Mouse (Mus musculus) thymus, postnatal 0 days (tissue): ENCODE measurements around the gene Neurog1. TPM values are rescaled to one million over a fixed set of nuclear protein-coding genes. Genes with fewer than 3 reads are reported as not detected.
A peak's percentile ranks its signal among the peaks of the same experiment; 100 is the strongest.

Experiments used
- DNase-seq: peaks from one replicate; pipeline ENCODE4 v3.0.0-alpha.2; 2015; ENCODE audit warnings: low spot score
- polyA plus RNA-seq: library from polyadenylated mRNA; unstranded; fragments of >200 nt; fragmentation: Nextera tagmentation; extraction: Ambion mirVana; gene quantifications from 2 replicates; pipeline ENCODE4 v1.2.1, GENCODE M21; 2015

The Neurog1 gene
- polyA plus RNA-seq = 0.12 TPM in 1 of 2 replicates, not detected in the other

DNA sequence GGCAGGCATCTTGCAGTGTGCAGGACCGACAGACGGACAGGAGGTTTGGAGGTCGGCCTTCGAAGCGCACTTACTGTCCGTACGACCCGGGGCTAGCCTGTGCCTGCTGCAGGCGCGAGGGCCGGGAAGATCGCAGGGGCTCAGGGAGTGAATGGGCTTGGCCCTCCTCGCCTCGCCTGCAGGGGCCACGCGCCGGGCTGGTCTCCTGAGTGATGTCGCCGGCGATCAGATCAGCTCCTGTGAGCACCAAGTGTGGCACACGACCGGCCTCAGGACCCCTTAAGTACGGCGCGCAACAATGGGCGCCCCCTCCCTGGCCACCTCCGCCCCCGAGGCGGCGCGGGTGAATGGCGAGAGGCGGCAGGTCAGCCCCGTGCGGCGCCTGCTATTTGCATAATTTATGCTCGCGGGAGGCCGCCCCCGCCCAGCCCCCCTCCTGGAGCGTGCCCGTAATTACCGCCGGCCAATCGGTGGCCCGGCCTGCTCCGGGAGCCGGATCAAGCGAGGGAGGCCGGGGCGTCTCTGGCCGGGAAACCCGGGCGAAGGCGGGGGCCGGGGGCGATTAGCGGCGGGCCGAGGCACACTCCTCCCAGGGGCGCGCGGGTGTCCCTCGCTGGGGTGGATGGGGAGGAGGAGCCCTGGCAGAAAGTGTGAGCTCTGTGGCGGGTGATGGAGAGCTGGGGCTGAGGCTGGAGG lies at the start of gene Neurog1:
TSS of gene Neurog1 (minus strand) at position 240 of the 696 bp plus-strand sequence.
- DNase-seq = no peak

DNA sequence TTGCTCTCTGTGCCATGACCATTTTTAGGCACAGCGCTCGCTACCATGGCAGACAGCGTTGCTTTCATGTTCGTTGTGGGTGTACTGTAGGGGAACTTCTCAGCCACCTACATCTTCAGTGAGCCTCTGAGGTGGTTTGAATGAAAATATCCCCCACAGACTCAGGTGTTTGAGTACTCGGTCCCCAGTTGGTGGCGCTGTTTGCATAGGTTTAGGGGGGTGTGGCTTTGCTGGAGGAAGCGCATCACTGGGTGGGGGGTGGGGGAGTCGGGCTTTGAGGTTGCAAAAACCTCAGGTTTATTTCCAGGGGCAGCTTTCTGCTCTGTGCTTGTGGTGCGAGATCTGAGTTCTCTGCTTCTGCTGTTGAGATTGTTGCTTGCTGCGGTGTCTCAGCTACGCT lies 47.4 kb upstream of the Neurog1 start:
- DNase-seq = no peak

DNA sequence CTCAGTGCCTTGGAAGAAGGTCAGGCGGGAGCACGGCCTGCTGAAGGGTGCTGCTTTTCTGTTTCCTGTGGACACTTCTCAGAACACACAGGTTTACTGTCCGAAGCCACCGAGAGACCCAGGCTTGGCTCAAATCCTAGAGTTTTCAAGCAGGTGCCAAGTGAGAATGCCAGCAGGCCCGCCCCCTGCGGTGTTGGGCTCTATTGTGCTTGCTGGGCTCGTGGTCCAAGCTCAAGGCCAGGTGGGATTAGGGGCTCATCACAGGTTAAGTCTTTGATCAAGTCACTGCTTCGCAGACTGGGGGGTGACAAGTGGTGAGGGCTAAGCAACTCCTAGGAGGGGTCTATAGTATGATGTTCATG lies 44.7 kb upstream of the Neurog1 start:
- no peak for DNase-seq

DNA sequence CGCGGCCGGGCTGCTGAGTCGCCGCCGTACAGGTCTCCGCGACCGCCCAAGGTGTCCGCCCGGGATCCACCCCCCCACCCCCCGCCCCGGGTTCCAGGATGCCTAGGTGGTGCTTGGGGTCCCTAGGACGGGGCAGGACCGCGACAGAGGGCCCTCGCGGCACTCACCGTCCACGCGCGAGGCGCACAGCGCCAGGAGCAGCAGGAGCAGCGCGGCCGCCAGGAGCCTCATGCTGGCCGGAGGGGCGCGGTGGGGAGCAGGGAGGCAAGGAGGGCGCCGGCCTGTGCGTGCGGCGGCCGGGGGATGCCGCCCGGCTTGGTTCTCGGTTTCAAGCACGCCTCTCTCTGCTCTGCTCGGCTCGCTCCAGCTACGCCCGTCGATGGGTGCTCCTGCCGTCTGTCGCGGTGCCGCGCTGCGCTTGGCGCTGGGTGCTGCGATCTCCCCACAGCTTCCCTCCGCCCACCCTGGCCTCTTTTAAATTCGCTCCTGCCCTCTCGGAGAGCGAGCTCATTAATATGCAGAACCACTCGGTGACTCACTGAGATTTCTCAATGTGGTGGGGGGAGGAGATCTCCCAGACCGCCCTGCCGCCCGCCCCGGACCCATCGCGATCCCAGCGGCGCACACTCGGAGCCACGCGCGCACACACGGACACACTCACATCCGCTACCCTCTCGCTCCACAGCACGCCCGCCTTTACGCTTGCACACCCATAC lies 44.1 kb upstream of the Neurog1 start, which contains the start of gene Cxcl14:
TSS of gene Cxcl14 (minus strand) at position 609 of the 716 bp plus-strand sequence.
- no peak for DNase-seq

DNA sequence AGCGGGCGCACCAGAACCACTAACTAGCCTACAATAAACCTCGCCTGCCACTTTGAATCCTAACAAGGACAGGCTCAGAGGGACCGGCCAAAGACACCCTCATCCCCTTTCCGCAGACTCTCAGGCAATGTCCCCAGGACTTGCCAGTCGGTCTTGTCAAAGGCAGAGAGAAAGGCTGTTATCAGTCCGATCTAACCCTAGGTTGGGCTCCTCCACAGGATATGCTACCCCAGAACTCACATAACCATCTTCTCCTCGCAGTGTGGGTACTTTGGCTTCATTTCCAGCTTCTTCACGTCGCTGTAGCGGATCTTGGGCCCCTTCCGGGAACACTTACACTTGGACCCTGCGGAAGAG lies 43.6 kb upstream of the Neurog1 start:
- no peak for DNase-seq

DNA sequence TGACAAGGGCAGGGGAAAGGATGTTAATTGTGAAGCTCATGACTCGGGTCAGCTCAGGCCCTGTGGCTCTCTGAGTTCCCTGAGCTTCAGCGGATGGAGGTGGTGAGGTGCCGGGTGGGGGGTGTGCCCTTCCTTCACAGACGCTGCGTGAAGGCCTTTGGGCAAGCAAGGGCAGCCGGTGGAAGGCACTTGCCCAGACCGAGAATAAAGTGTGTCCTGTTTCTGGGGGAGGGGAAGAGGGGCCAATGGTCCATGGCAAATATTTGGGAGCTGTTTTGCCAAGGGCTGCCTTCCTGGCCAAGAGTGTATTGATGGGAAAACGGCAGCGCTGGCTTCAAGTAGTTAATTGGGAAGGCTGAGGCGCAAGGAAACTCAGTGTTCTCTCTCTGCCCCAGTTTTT lies 42.9 kb upstream of the Neurog1 start:
- no peak for DNase-seq

DNA sequence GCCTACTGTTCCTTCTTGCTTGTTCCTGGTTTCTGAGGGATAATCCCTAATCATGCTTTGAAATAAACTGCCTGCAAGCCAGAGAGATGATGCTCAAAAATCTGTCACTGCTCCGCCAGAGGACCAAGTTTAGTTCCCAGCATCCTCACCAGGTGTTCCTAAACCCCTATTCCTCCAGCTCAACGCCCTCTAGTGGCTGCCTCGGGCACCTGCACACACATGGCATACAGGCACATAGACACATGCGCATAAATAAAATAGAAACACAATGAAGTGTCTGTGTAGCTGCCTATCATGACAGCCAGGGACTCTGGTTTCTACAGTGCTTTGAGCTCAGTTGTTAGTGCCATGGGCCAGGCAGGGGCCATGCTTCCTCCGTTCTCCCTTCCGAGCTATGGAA lies 38.0 kb upstream of the Neurog1 start:
- DNase-seq = no peak

DNA sequence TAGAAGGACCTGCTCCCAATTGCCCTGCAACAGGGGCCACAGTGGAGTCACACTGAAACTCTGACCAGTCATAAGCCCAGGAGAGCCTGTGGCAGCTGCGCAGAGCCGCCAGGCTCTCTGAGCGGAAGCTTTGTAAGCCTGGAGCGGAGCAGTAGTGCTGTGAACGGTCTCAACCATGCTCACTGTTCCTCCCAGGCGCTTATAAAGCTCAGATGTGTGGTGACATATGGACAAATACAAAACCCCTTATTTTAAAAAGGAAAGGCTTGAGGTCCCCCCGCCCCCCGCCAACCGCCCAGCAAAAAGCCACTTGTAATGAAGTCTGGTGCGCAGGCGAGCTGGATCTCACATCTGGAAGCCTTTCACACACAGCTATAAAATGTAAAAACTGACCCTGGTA lies 37.3 kb upstream of the Neurog1 start:
- DNase-seq = no peak

DNA sequence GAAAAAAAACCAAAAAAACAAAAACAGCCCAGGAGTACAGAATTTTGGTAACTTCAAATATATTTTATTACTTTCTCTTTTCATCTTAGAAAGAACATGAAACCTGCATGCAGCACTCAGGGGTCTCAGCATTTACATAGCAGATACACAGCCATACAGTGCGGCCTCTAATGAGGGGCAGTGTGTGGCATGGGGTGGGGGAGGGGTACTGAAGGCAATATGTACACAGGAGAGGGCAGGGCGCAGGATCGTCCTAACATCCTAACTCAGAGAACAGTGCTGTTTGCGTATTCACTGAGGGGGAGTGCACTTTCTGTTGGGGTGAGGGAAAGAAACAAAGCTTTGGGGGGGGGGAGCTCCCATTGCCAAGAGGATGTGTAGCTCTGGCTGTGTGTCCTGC lies 36.6 kb upstream of the Neurog1 start:
- DNase-seq = no peak

DNA sequence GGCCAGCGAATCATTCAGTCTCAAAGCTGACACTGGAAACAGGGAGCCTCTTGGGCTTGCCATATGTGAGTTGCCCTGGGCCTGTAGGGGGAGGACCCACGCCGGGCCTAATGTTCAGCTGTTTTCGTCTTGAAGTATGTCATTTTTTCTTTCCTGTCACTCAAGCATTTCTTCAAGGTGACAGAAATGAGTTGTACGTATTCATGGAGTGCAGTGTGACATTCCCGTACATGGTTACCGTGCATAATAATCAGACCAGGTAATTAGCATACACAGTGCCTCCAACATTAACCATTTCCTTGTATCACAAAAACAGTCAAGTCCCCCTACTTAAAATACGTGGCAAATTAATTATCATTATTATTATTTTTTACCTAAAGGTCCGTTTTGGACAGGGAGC lies 35.1 kb upstream of the Neurog1 start:
- DNase-seq = no peak

DNA sequence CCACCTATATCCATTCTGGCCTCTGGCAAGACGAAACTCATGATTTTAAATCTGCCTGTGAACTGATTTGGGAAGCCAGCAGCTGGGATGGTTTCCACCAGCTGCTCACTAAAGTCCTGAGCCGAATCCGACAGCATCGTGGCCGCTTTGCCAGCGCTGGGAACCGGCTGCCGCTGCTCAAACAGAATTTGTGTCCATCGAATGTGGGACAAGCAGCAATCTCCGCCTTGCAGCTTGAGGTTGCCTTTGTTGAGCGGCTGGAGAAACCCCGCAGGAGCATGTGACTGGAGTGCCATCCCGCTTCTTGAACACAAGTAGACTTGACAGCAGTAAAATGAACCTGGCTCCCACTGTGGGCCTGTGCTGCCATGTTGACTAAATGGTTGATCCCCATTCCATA lies 31.4 kb upstream of the Neurog1 start:
- no peak for DNase-seq

DNA sequence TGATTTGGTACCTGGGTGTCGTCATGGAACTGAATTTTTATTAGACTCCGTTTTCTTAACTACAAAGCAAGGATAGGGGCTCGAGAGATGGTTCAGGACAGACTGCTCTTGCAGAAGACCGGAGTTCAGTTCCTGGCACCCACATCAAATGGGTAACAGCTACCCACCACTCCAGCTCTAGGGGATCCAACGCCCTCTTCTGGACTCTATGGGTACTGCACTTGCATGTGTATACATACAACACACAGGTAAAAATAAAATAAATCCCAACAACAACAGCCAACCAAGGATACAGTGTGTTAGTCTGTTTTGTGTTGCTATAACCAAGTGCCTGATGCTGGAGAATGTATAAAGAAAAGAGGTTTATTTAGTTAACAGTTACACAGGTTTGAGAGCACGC lies 28.4 kb upstream of the Neurog1 start:
- no peak for DNase-seq

DNA sequence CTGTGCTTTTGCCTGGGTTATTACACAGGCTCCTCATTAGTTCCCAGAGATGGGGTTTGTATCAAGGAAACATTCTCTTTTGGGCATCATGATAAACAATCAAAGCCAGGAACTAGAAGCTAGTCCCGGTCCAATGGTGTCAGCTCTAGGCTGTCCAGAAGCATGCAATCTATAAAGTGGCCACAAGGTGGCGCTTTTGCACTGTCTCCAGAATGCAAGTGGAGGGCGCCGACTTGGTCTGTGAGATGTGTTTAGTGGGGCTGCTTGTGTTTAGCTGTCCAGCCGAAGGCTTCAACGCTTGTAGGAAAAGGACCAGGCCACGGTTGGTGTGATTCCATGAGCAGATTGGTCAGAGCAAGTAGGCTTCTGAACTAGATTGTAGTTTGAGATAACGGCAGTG lies 27.5 kb upstream of the Neurog1 start:
- DNase-seq = peak; percentile 75

DNA sequence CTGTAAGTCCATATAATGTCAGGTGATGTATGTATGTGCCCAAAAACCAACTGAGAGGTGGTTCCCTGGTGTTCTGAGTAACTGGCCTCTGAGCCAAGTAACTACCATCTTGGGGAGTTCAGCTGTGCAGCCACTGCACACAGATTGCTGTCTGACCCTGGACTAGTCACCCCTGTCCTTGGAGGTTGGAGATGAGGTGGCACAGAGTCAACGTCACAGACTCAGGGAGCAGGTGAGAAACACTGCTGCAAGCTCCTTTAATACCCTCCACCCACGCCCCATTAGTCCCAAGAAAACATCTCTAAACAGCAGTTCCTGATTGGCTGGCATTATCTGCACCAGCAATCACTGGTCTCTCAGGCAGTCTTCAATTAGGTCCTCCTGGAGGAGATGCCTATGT lies 23.2 kb upstream of the Neurog1 start:
- no peak for DNase-seq

DNA sequence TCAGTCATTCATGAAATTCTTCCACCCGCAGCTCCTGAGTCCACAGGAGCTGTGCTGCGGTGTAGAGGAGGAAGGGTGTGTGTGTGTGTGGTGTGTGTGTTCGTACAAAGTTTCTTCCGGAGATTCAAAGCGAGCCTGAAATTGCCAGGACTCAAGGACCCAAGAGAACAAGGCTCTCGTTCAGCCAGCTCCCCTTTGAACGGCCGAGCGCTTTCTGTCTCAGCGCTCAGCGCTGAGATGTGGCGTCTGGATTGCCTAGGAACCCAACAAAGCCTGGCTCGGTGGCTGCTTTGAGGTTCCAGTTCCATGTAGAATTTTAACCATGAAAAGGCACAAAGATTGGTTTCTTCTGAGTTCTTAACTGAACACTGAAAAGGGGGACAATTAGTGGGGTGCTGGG lies 18.2 kb upstream of the Neurog1 start:
- DNase-seq = no peak

DNA sequence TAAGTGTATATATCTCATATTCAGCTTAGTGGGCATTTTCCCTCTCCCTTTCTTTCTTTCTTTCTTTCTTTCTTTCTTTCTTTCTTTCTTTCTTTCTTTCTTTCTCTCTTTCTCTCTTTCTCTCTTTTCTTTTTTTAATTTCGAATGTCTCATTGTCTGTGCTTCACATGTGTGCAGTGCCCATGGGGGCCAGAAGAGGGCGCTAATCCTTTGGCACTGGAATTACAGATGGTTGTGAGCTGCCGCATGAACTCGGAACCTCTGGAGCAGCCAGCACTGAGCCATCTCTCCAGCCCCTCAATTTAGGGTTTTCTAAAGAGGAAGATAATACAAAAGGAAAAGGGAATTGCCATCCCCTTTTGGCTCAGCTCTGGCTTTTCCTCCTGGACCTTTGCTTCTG lies 15.4 kb upstream of the Neurog1 start:
- DNase-seq = no peak

DNA sequence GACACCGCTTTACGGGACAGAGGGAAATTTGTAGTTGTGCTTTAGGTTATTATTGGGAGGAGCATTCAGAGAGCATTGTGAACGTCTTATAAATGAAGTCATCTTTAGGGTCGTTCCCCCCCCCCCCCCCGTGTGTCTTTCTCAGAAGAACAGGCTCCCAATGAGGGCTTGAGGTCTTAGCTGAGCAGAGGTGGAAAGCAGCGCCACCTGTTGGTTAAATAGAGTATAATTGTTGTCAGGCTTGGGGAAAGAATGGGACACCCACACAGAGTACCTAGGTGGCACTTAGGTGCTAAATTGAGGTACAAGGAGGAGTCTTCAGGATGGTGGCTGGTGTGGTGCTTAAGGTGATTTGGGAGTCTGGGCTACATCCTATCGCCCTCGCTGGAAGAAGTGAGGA lies 14.5 kb upstream of the Neurog1 start:
- peak; percentile 69 for DNase-seq

DNA sequence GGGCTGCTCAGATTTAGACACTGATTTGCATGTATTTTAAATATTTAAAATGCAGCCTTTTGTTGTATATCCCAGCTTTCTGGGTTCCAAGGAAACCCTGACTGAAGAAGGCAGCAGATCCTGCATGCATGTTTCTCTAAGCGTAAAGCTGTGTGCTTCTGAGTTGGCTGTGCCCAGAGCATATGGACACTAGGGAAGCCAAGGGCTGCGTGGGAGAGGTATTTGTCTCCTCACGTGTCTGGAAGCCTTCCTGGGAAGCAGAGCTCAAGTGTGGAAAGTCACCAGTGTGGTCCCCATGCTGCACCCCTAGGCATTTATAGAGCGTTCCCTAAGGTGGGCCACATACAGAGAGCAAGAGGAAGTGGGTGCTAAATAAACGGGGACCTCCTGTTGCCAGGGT lies 13.7 kb upstream of the Neurog1 start:
- DNase-seq = no peak

DNA sequence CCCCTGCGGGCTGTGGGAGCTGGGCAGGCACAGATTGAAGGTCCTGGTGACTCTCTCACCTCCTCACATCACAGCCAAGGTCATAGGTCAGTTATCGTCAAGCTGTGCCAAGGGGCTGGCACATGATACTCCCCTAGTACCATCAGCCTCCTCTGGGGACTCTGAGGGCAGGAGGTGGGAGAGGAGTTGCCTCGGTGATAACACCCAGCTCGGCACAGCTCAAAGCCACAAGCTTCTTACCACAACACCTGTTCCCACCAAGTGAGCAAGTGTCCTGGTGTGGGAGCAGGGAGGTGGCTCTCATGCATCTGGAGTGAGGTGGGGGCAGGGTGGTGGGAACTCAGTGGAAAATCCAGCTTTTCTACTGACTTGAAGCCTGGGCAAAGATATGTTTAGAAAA lies 10.3 kb upstream of the Neurog1 start:
- peak; percentile 51 for DNase-seq

DNA sequence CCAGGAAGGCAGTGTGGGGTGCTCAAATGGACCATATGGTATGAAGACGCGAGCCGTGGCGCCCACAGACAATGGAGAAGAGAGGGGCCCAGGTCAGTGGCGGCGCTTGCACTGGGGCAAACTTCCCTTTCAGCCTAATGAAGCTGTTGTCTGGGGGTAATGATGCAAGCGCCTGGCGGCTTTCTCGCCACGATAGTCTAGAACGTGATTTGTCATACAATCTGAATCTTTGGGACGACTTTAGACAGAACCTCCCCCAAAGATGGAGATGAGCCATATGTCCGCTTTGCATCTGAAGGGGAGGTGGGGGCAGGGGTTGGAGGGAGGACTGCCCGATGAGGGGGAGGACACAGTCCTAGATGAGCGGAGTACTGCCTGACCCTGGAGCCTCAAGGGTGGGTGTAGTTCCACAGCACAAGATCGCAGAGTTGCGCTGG lies 8.4 kb upstream of the Neurog1 start:
- DNase-seq = no peak

DNA sequence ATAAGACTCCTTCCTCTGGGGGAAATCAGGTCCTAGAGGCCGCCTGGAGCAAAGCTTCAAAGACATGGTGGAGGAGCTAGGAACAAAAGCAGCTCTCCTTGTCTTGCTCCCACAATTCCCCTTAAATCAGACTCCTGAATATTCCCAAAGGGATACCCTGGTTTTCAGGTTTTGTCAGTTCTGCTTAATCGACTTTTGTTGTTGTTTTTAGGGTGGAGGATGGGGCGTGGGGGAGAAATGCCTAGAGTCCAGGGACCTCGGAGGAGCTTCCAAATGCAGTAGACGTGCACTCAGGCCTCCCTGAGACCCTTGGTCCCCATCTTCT lies 7.9 kb upstream of the Neurog1 start:
- DNase-seq = no peak

DNA sequence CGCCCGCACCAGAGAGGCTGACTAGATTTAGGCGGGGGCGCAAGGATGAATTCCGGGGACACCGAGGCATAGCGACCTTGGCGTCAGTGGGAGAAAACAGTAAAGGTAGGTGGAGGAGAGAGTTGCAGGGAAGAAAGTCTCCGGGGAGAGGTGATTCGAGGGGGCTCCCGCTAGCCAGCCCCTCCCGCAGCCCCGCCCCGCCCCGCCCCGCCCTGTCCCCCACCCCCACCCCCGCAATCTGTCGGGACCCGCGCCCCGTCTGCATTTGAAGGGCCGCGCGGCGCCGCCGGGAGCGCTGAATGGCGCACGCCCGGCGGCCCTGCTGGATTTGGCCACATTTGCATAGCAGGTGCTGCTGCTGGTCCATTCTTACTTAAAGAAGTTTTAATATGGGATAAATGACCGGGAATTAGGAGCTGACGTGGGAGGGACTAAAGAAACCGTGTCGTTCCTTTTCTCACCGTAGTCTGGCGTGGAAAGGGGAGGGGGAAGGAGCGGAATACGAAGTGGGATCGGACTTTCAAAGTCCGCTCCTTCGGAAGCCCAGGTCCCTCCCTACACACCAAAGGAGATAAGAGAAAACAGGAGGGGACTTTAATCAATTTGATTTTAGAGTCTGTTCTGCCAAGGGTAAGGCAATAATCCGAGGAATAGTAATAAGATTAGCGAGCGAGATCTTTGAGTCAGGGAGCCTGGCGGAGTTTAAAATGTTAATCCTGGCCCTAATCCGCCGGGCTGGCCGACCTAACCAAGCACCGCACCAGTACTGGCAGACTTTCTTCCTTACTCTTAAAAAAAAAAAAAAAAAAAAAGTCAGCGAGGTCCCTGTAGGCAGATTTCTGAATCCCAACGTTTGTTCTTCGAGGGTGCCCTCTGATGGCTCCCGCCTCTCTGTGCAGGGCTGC lies 7.3 kb upstream of the Neurog1 start:
- DNase-seq = peak; percentile 21
